Mouse (Mus musculus) MEL (cell line): ENCODE measurements at regions not wholly inside any gene's neighbourhood (a gene's known extent, or its start where the extent isn't known, plus 50 kb on each side); places are given as distances from the start of the nearest gene placed in this dataset.
"Not testable (repeated sequence)": the region's sequence is repeated elsewhere in the genome, so short reads cannot be mapped to it uniquely, and the experiment has no call there.

ENCODE experiments used
- DNase-seq: peaks from one replicate; pipeline ENCODE4 v3.0.0; 2011; ENCODE audit warnings: low read depth, low spot score
- H3K27ac ChIP-seq: 2 replicates; pipeline ENCODE4 v1.5.1; 2012; ENCODE audit warnings: low read depth, mild to moderate bottlenecking, control low read depth, low read length, moderate library complexity; ENCODE audit not compliant: control insufficient read depth
- H3K27me3 ChIP-seq, 2 experiments: fragments of 150-350 bp in 1 of 2; sonication (generic) in 1 of 2; 2 replicates each; pipeline ENCODE4 v1.6.1; 2012; ENCODE audit warnings: low read length in 2 of 2, mild to moderate bottlenecking in 2 of 2, improper control_type of control experiment in 1 of 2, moderate library complexity in 1 of 2; ENCODE audit not compliant: insufficient read depth in 2 of 2, control insufficient read depth in 1 of 2
- H3K36me3 ChIP-seq, 2 experiments: 2 replicates each; pipeline ENCODE4 v1.6.1; 2012 to 2014; ENCODE audit warnings: low read length in 2 of 2, improper control_type of control experiment in 1 of 2, inconsistent platforms in 1 of 2, mild to moderate bottlenecking in 1 of 2; ENCODE audit not compliant: insufficient read depth in 2 of 2, control insufficient read depth in 1 of 2
- H3K4me1 ChIP-seq, 2 experiments: fragments of 150-350 bp in 1 of 2; sonication (generic) in 1 of 2; 2 replicates each; pipeline ENCODE4 v1.6.1; 2012; ENCODE audit warnings: low read length in 2 of 2, improper control_type of control experiment in 1 of 2, mild to moderate bottlenecking in 1 of 2; ENCODE audit not compliant: insufficient read depth in 2 of 2, control insufficient read depth in 1 of 2
- H3K4me3 ChIP-seq, 2 experiments: fragments of 150-350 bp in 1 of 2; sonication (generic) in 1 of 2; 2 replicates each; pipeline ENCODE4 v1.5.1; 2012; ENCODE audit warnings: low read depth in 2 of 2, low read length in 2 of 2, mild to moderate bottlenecking in 2 of 2, moderate library complexity in 2 of 2, control low read depth in 1 of 2, improper control_type of control experiment in 1 of 2; ENCODE audit not compliant: control insufficient read depth in 1 of 2, insufficient read depth in 1 of 2
- H3K79me2 ChIP-seq: 2 replicates; pipeline ENCODE4 v1.6.1; 2012; ENCODE audit warnings: mild to moderate bottlenecking, low read length, moderate library complexity; ENCODE audit not compliant: control insufficient read depth, poor library complexity, insufficient read depth
- H3K9ac ChIP-seq: 2 replicates; pipeline ENCODE4 v1.6.1; 2012; ENCODE audit warnings: low read depth, mild to moderate bottlenecking, control low read depth, low read length, moderate library complexity; ENCODE audit not compliant: control insufficient read depth, poor library complexity, severe bottlenecking
- H3K9me3 ChIP-seq: fragments of 150-350 bp; sonication (generic); replicated peaks from 2 replicates; pipeline ENCODE4 v1.6.1; 2012; ENCODE audit warnings: mild to moderate bottlenecking, low read length, improper control_type of control experiment, moderate library complexity; ENCODE audit not compliant: insufficient read depth
- CHD1 ChIP-seq: IDR thresholded peaks from 2 replicates; pipeline ENCODE4 v1.6.1; 2012; ENCODE audit warnings: low read depth, mild to moderate bottlenecking, inconsistent platforms, low read length, improper control_type of control experiment
- CHD2 ChIP-seq: IDR thresholded peaks from 2 replicates; pipeline ENCODE4 v1.6.1; 2011; ENCODE audit warnings: low read length, improper control_type of control experiment
- CTCF ChIP-seq, 3 experiments: IDR thresholded peaks in 2 of 3; conservative IDR thresholded peaks in 1 of 3; 2 replicates each; pipeline ENCODE4 v1.5.1; 2011 to 2012; ENCODE audit warnings: low read length in 3 of 3, low read depth in 2 of 3, mild to moderate bottlenecking in 2 of 3, improper control_type of control experiment in 1 of 3, inconsistent platforms in 1 of 3, mixed read lengths in 1 of 3, moderate library complexity in 1 of 3; ENCODE audit not compliant: control insufficient read depth in 1 of 3, insufficient read depth in 1 of 3, poor library complexity in 1 of 3, severe bottlenecking in 1 of 3
- E2F4 ChIP-seq: IDR thresholded peaks from 2 replicates; pipeline ENCODE4 v1.6.1; 2011; ENCODE audit warnings: low read depth, low read length, improper control_type of control experiment, borderline replicate concordance
- EP300 ChIP-seq, 2 experiments: IDR thresholded peaks; 2 replicates each; pipeline ENCODE4 v1.6.1; 2011; ENCODE audit warnings: improper control_type of control experiment in 2 of 2, low read length in 2 of 2, low read depth in 1 of 2, mild to moderate bottlenecking in 1 of 2
- ETS1 ChIP-seq: IDR thresholded peaks from 2 replicates; pipeline ENCODE4 v1.6.1; 2012; ENCODE audit warnings: low read depth, mild to moderate bottlenecking, inconsistent platforms, low read length, improper control_type of control experiment, moderate library complexity
- GABPA ChIP-seq: IDR thresholded peaks from 2 replicates; pipeline ENCODE4 v1.6.1; 2012; ENCODE audit warnings: low read depth, mild to moderate bottlenecking, inconsistent platforms, low read length, improper control_type of control experiment, moderate library complexity
- HCFC1 ChIP-seq: IDR thresholded peaks from 2 replicates; pipeline ENCODE4 v1.6.1; 2012; ENCODE audit warnings: low read depth, mild to moderate bottlenecking, inconsistent platforms, low read length, improper control_type of control experiment, moderate library complexity
- JUND ChIP-seq: IDR thresholded peaks from 2 replicates; pipeline ENCODE4 v1.6.1; 2011; ENCODE audit warnings: low read depth, mild to moderate bottlenecking, improper control_type of control experiment, low read length
- KAT2A ChIP-seq: conservative IDR thresholded peaks from 2 replicates; pipeline ENCODE4 v1.6.1; 2012; ENCODE audit warnings: low read depth, low read length, improper control_type of control experiment, inconsistent platforms
- MAFK ChIP-seq: IDR thresholded peaks from 2 replicates; pipeline ENCODE4 v1.6.1; 2011; ENCODE audit warnings: low read depth, mild to moderate bottlenecking, low read length, improper control_type of control experiment, borderline replicate concordance
- MAX ChIP-seq: IDR thresholded peaks from 2 replicates; pipeline ENCODE4 v1.6.1; 2011; ENCODE audit warnings: low read length, improper control_type of control experiment
- MEF2A ChIP-seq: IDR thresholded peaks from 2 replicates; pipeline ENCODE4 v1.6.1; 2014; ENCODE audit warnings: low read depth, mild to moderate bottlenecking, inconsistent platforms, low read length, improper control_type of control experiment; ENCODE audit not compliant: poor library complexity, insufficient replicate concordance, severe bottlenecking; ENCODE audit errors: extremely low read depth
- MXI1 ChIP-seq: IDR thresholded peaks from 2 replicates; pipeline ENCODE4 v1.6.1; 2011; ENCODE audit warnings: mild to moderate bottlenecking, low read depth, low read length, improper control_type of control experiment
- MYB ChIP-seq: IDR thresholded peaks from 2 replicates; pipeline ENCODE4 v1.6.1; 2011; ENCODE audit warnings: mild to moderate bottlenecking, low read depth, low read length, improper control_type of control experiment
- MYC ChIP-seq: IDR thresholded peaks from 2 replicates; pipeline ENCODE4 v1.6.1; 2011; ENCODE audit warnings: low read depth, mild to moderate bottlenecking, low read length, improper control_type of control experiment, moderate library complexity
- NELFE ChIP-seq: IDR thresholded peaks from 2 replicates; pipeline ENCODE4 v1.6.1; 2011; ENCODE audit warnings: low read depth, low read length, improper control_type of control experiment
- NRF1 ChIP-seq: IDR thresholded peaks from 2 replicates; pipeline ENCODE4 v1.6.1; 2014; ENCODE audit warnings: low read depth, mild to moderate bottlenecking, inconsistent platforms, low read length, improper control_type of control experiment, moderate library complexity; ENCODE audit not compliant: poor library complexity, insufficient read depth, severe bottlenecking
- POLR2A ChIP-seq, 2 experiments: IDR thresholded peaks; 2 replicates each; pipeline ENCODE4 v1.6.1; 2011 to 2012; ENCODE audit warnings: low read length in 2 of 2, mild to moderate bottlenecking in 2 of 2, control low read depth in 1 of 2, improper control_type of control experiment in 1 of 2, low read depth in 1 of 2, moderate library complexity in 1 of 2; ENCODE audit not compliant: control insufficient read depth in 1 of 2, insufficient read depth in 1 of 2, poor library complexity in 1 of 2
- POLR2AphosphoS2 ChIP-seq: IDR thresholded peaks from 2 replicates; pipeline ENCODE4 v1.6.1; 2011; ENCODE audit warnings: low read length, improper control_type of control experiment
- RAD21 ChIP-seq: IDR thresholded peaks from 2 replicates; pipeline ENCODE4 v1.6.1; 2011; ENCODE audit warnings: mild to moderate bottlenecking, low read depth, low read length, improper control_type of control experiment
- SIN3A ChIP-seq: IDR thresholded peaks from 2 replicates; pipeline ENCODE4 v1.6.1; 2012; ENCODE audit warnings: low read length, improper control_type of control experiment, inconsistent platforms
- SMC3 ChIP-seq: IDR thresholded peaks from 2 replicates; pipeline ENCODE4 v1.6.1; 2011; ENCODE audit warnings: low read depth, low read length, improper control_type of control experiment
- TBP ChIP-seq: IDR thresholded peaks from 2 replicates; pipeline ENCODE4 v1.8.0; 2011; ENCODE audit warnings: low read depth, low read length, improper control_type of control experiment
- TCF12 ChIP-seq: IDR thresholded peaks from 2 replicates; pipeline ENCODE4 v1.6.1; 2014; ENCODE audit warnings: low read depth, mild to moderate bottlenecking, inconsistent platforms, low read length, improper control_type of control experiment, moderate library complexity
- UBTF ChIP-seq: IDR thresholded peaks from 2 replicates; pipeline ENCODE4 v1.6.1; 2012; ENCODE audit warnings: low read depth, mild to moderate bottlenecking, inconsistent platforms, low read length, improper control_type of control experiment, moderate library complexity, borderline replicate concordance; ENCODE audit not compliant: insufficient read depth
- ZC3H11A ChIP-seq: IDR thresholded peaks from 2 replicates; pipeline ENCODE4 v1.6.1; 2012; ENCODE audit warnings: low read depth, mild to moderate bottlenecking, inconsistent platforms, low read length, improper control_type of control experiment
- ZKSCAN1 ChIP-seq: IDR thresholded peaks from 2 replicates; pipeline ENCODE4 v1.6.1; 2012; ENCODE audit warnings: low read depth, mild to moderate bottlenecking, inconsistent platforms, low read length, improper control_type of control experiment, moderate library complexity
- ZNF384 ChIP-seq: IDR thresholded peaks from 2 replicates; pipeline ENCODE4 v1.6.1; 2012; ENCODE audit warnings: low read depth, mild to moderate bottlenecking, inconsistent platforms, low read length, improper control_type of control experiment

- H3K9ac ChIP-seq: no peak overlapping the region
- no peaks in the 10 kb centered on the region for H3K36me3 ChIP-seq
- TF ChIP-seq MAFK (no peak), CTCF (IDR thresholded peaks at IDR 0.05 in 2 of 3, conservative IDR thresholded peaks at IDR 0.05 in 1 of 3; ENCODE audit: control insufficient read depth in 1 of 3, insufficient read depth in 1 of 3, low read depth in 2 of 3, low read length in 3 of 3, poor library complexity in 1 of 3, severe bottlenecking in 1 of 3) (no peak), ZC3H11A (no peak), ETS1 (no peak), ZKSCAN1 (no peak), POLR2AphosphoS2 (no peak), NRF1 (no peak), SMC3 (no peak), CHD1 (no peak), TBP (no peak), POLR2A (IDR thresholded peaks at IDR 0.05; ENCODE audit: control insufficient read depth in 1 of 2, insufficient read depth in 1 of 2, low read depth in 1 of 2, low read length in 2 of 2, poor library complexity in 1 of 2) (no peak), E2F4 (no peak), TCF12 (no peak), MXI1 (no peak), CHD2 (no peak), NELFE (no peak)
- TF ChIP-seq, all 39 proteins: peak for 0
- Histone ChIP-seq H3K79me2 (no peaks in the 10 kb centered on the region), H3K27me3 (no peaks in the 10 kb centered on the region), H3K4me3 (no peak overlapping the region), H3K4me1 (no peaks in the 10 kb centered on the region), H3K9me3 (no peaks in the 10 kb centered on the region), H3K27ac (no peak overlapping the region)
- no peak for DNase-seq
These were observed 265.5 kb downstream of the Prex1 start for GRCm38 (mm10) chr2:166448161-166448560.

- no peaks in the 10 kb centered on the region for H3K9me3 ChIP-seq
- no peak for DNase-seq
These were observed 267.1 kb downstream of the Prex1 start for GRCm38 (mm10) chr2:166446536-166446935.

GRCm38 (mm10) chr2:166445824-166446223 lies 267.8 kb downstream of the Prex1 start:
- H3K27ac ChIP-seq: not testable (repeated sequence)

More at GRCm38 (mm10) chr2:166446536-166446935, 267.1 kb downstream of the Prex1 start:
- no peak for TF ChIP-seq POLR2A (IDR thresholded peaks at IDR 0.05; ENCODE audit: control insufficient read depth in 1 of 2, insufficient read depth in 1 of 2, low read depth in 1 of 2, low read length in 2 of 2, poor library complexity in 1 of 2)
- no peak for TF ChIP-seq MXI1
- no peak for TF ChIP-seq JUND
- no peak for TF ChIP-seq MEF2A
- TF ChIP-seq SIN3A: no peak
- no peak for TF ChIP-seq CHD2
- TF ChIP-seq ZC3H11A: no peak
- no peak for TF ChIP-seq CHD1
- TF ChIP-seq KAT2A: no peak
- TF ChIP-seq MYC: no peak
- no peak for TF ChIP-seq HCFC1
- no peak for TF ChIP-seq NELFE
- no peak for TF ChIP-seq NRF1
- TF ChIP-seq EP300 (IDR thresholded peaks at IDR 0.05; ENCODE audit: low read depth in 1 of 2, low read length in 2 of 2): no peak
- TF ChIP-seq UBTF: no peak
- TF ChIP-seq RAD21: no peak
- TF ChIP-seq GABPA: no peak
- TF ChIP-seq ZNF384: no peak
- TF ChIP-seq MYB: no peak
- TF ChIP-seq MAX: no peak
- H3K27me3 ChIP-seq: no peaks in the 10 kb centered on the region
- H3K9ac ChIP-seq: no peak overlapping the region
- H3K27ac ChIP-seq: no peak overlapping the region
- H3K36me3 ChIP-seq: no peaks in the 10 kb centered on the region
- no peaks in the 10 kb centered on the region for H3K79me2 ChIP-seq
- H3K4me1 ChIP-seq: no peaks in the 10 kb centered on the region
- no peak overlapping the region for H3K4me3 ChIP-seq

More at GRCm38 (mm10) chr2:166445824-166446223, 267.8 kb downstream of the Prex1 start:
- H3K4me1 ChIP-seq, H3K9me3 ChIP-seq, H3K36me3 ChIP-seq, H3K79me2 ChIP-seq, H3K27me3 ChIP-seq, DNase-seq, H3K4me3 ChIP-seq, H3K9ac ChIP-seq: not testable (repeated sequence)
